Mouse (Mus musculus): ENCODE results near the gene Gm19345. TPM values are rescaled to one million over a fixed set of nuclear protein-coding genes. Genes with fewer than 3 reads are reported as not detected.

The Gm19345 gene
- polyA plus RNA-seq, 1 experiment from 2014 or later: not detected

DNA sequence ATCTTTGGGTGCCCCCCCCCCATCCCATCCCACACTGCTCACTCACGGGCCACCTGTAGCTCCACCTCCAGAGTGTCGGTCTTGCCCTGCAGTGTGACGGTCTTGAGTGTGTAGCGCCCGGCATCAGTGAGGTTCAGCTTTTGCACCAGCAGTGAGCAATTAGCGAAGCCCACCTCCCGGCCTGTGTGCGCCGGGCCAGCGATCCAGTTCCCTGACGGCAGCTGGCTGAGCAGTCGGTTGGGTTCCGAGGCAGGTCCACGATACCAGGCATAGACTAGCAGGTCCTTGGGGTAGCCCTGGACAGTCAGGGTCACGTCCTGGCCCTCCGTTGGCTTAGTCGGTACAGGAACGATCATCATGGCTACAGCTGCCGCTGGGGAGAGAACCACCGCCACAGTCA, 1.7 kb downstream of the Gm19345 start:
- 88% methylated on average over 20 of the region's 20 CpGs for WGBS
- H3K4me1 ChIP-seq (ENCODE audit: control insufficient read depth, insufficient read depth, low read length): no peaks in the 10 kb centered on the region
- peaks cover 11% of the 10 kb centered on the region; the same call in 1 of the 2 replicates for H3K27me3 ChIP-seq (ENCODE audit: control insufficient read depth, insufficient read depth, low read length)
- H3K27ac ChIP-seq (replicated peaks; ENCODE audit: low read depth, low read length): no peak overlapping the region
- H3K4me2 ChIP-seq (ENCODE audit: low read depth, severe bottlenecking): no peak overlapping the region
- no peak overlapping the region for H3K9ac ChIP-seq (ENCODE audit: low read length)
- no peaks in the 10 kb centered on the region for H3K9me3 ChIP-seq (ENCODE audit: control insufficient read depth, low read length)
- H3K36me3 ChIP-seq (ENCODE audit: control insufficient read depth, insufficient read depth, low read length): no peaks in the 10 kb centered on the region
- H3K4me3 ChIP-seq (ENCODE audit: low read depth, low read length): no peak overlapping the region
- ATAC-seq (ENCODE audit: insufficient number of reproducible peaks, low FRiP score, low TSS enrichment, low read depth): no peak
- DNase-seq (ENCODE audit: low spot score): no peak

DNA sequence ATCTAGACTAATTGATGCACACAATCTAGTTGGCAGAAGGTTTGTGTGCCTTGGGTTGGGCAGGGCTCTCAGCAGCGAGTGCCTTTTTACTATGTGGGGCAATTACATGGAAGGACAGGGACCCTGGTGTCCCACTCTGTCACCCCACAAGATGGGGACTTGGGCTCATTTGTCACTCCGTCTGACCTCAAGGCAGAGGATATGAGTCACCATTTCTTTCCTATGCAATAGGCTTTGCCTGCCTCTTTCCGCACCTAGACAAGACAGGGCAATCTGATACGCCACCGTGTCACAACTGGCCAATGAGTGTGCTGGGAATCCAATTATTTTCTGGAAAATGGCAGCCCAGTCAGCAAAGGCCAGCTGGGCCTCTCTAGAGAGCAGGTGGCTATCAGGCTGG, 3.9 kb downstream of the Gm19345 start:
- H3K9ac ChIP-seq (ENCODE audit: low read length): no peak overlapping the region
- WGBS: 90% methylated on average over 5 of the region's 5 CpGs
- H3K9me3 ChIP-seq (ENCODE audit: control insufficient read depth, low read length): no peaks in the 10 kb centered on the region
- ATAC-seq (ENCODE audit: insufficient number of reproducible peaks, low FRiP score, low TSS enrichment, low read depth) (no peak), DNase-seq (ENCODE audit: low spot score) (no peak)
- H3K4me3 ChIP-seq (ENCODE audit: low read depth, low read length): no peak overlapping the region
- no peak overlapping the region for H3K4me2 ChIP-seq (ENCODE audit: low read depth, severe bottlenecking)
- no peaks in the 10 kb centered on the region for H3K36me3 ChIP-seq (ENCODE audit: control insufficient read depth, insufficient read depth, low read length)
- peaks cover 11% of the 10 kb centered on the region; the same call in 1 of the 2 replicates for H3K27me3 ChIP-seq (ENCODE audit: control insufficient read depth, insufficient read depth, low read length)
- no peak overlapping the region for H3K27ac ChIP-seq (replicated peaks; ENCODE audit: low read depth, low read length)
- H3K4me1 ChIP-seq (ENCODE audit: control insufficient read depth, insufficient read depth, low read length): no peaks in the 10 kb centered on the region

DNA sequence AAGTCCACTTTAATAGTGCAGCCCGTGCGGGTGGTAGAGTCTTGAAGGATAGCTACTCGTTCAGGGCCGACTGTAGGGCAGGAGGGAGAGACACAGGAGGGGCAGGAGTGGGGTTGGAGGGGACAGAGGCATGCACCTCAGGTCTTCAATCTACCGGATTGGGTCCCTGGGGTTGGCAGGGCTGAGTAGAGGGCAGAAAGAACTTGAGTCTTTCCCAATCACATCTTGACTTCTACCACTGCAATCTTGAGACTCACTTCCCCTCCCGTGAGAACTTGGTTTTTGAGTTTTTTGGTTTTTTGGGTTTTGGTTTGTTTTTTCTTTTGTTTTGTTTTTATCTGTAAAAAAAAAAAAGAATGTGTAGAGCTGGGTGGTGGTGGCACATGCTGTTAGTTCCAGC, 4.5 kb downstream of the Gm19345 start:
- WGBS: 85% methylated on average over 6 of the region's 6 CpGs
- Histone ChIP-seq H3K27me3 (ENCODE audit: control insufficient read depth, insufficient read depth, low read length) (peaks cover 8% of the 10 kb centered on the region; the same call in 1 of the 2 replicates), H3K4me2 (ENCODE audit: low read depth, severe bottlenecking) (no peak overlapping the region), H3K4me3 (ENCODE audit: low read depth, low read length) (no peak overlapping the region), H3K27ac (replicated peaks; ENCODE audit: low read depth, low read length) (no peak overlapping the region), H3K36me3 (ENCODE audit: control insufficient read depth, insufficient read depth, low read length) (no peaks in the 10 kb centered on the region), H3K9me3 (ENCODE audit: control insufficient read depth, low read length) (no peaks in the 10 kb centered on the region), H3K4me1 (ENCODE audit: control insufficient read depth, insufficient read depth, low read length) (no peaks in the 10 kb centered on the region), H3K9ac (ENCODE audit: low read length) (no peak overlapping the region)
- no peak for DNase-seq (ENCODE audit: low spot score)
- no peak for ATAC-seq (ENCODE audit: insufficient number of reproducible peaks, low FRiP score, low TSS enrichment, low read depth)

DNA sequence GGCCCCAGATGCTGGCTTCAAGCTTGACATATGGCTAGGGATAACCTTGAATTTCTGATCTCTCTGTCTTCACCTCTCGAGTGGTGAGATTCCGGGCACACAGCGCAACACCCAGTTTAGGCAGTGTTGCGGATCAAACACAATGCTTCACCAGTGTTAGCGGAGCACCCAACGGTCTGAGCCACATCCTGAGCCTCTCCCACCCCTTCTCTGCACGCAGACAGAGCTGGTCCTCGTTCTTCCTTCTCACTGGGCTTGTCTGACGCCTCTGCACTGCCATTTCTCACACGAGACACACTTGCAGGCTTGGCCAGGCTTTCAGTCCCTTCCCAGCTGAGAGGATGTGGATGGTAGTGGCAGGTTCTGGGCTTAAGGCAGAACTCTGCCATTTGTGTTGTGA, 7.9 kb downstream of the Gm19345 start:
- H3K4me2 ChIP-seq (ENCODE audit: low read depth, severe bottlenecking): no peak overlapping the region
- no peaks in the 10 kb centered on the region for H3K4me1 ChIP-seq (ENCODE audit: control insufficient read depth, insufficient read depth, low read length)
- ATAC-seq (ENCODE audit: insufficient number of reproducible peaks, low FRiP score, low TSS enrichment, low read depth): no peak
- H3K9me3 ChIP-seq (ENCODE audit: control insufficient read depth, low read length): no peaks in the 10 kb centered on the region
- H3K9ac ChIP-seq (ENCODE audit: low read length): no peak overlapping the region
- DNase-seq (ENCODE audit: low spot score): no peak
- H3K27ac ChIP-seq (replicated peaks; ENCODE audit: low read depth, low read length): no peak overlapping the region
- 0 out of 2 replicates have a peak, but pooled peaks cover 2% of the 10 kb centered on the region for H3K27me3 ChIP-seq (ENCODE audit: control insufficient read depth, insufficient read depth, low read length)
- H3K36me3 ChIP-seq (ENCODE audit: control insufficient read depth, insufficient read depth, low read length): no peaks in the 10 kb centered on the region
- WGBS: 68% methylated on average over 10 of the region's 10 CpGs
- H3K4me3 ChIP-seq (ENCODE audit: low read depth, low read length): no peak overlapping the region

DNA sequence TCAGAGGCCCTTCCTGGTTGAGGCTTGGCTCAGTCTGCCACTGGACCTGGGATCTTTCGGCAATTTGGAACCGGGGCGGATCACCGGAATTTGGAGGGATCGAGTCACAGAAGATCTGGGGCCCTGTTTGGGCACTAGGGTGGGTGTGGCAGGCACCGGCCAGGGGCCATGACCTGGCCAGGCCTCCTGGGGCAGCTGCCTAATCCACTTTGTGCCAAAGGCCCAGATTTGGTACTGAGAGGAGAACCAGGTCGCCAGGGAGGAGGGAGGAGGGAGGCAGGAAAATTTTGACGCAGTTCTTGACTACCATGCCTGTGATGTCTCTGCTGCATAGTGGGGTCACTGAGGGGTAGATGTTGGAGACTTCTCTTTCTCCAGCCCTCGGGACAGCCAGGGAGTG, 9.4 kb downstream of the Gm19345 start, which contains the start of gene Ceacam16:
TSS of gene Ceacam16 (minus strand) at position 101 of the 400 bp plus-strand sequence.
- H3K4me2 ChIP-seq (ENCODE audit: low read depth, severe bottlenecking): no peak within 1 kb of the TSS
- H3K36me3 ChIP-seq (ENCODE audit: control insufficient read depth, insufficient read depth, low read length): no peaks in the 10 kb centered on the region
- H3K27me3 ChIP-seq (ENCODE audit: control insufficient read depth, insufficient read depth, low read length): 0 out of 2 replicates have a peak, but pooled peaks cover 2% of the 10 kb centered on the region
- no peak for DNase-seq (ENCODE audit: low spot score)
- no peak for ATAC-seq (ENCODE audit: insufficient number of reproducible peaks, low FRiP score, low TSS enrichment, low read depth)
- 79% methylated on average over 9 of the region's 9 CpGs for WGBS
- H3K4me1 ChIP-seq (ENCODE audit: control insufficient read depth, insufficient read depth, low read length): no peaks in the 10 kb centered on the region
- H3K4me3 ChIP-seq (ENCODE audit: low read depth, low read length): no peak within 1 kb of the TSS
- no peak within 1 kb of the TSS for H3K27ac ChIP-seq (replicated peaks; ENCODE audit: low read depth, low read length)
- H3K9me3 ChIP-seq (ENCODE audit: control insufficient read depth, low read length): no peaks in the 10 kb centered on the region
- no peak within 1 kb of the TSS for H3K9ac ChIP-seq (ENCODE audit: low read length)

DNA sequence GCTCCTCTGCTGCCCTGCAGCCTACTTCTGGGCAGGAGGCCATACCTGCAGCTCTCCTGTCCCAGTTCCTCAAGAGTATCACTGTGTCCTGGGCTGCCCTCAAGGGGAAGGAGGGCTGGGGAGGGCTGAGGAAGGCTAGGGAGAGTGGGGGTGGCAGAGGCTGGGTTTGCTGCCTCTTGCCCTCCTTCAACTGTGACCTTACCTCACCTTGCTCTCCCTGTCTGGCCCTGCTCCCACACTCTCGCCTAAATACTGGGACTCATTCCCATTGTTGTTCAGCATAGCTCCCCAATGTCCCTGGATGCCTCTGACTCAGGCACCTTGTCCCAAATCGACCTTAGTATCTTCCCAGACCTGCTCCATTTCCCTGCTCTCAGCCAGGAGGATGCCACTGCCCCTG, 12.4 kb downstream of the Gm19345 start:
- Histone ChIP-seq H3K9me3 (ENCODE audit: control insufficient read depth, low read length) (no peaks in the 10 kb centered on the region), H3K36me3 (ENCODE audit: control insufficient read depth, insufficient read depth, low read length) (no peaks in the 10 kb centered on the region), H3K27me3 (ENCODE audit: control insufficient read depth, insufficient read depth, low read length) (no peaks in the 10 kb centered on the region), H3K9ac (ENCODE audit: low read length) (no peak overlapping the region), H3K4me3 (ENCODE audit: low read depth, low read length) (no peak overlapping the region), H3K4me1 (ENCODE audit: control insufficient read depth, insufficient read depth, low read length) (no peaks in the 10 kb centered on the region), H3K4me2 (ENCODE audit: low read depth, severe bottlenecking) (no peak overlapping the region), H3K27ac (replicated peaks; ENCODE audit: low read depth, low read length) (no peak overlapping the region)
- no peak for DNase-seq (ENCODE audit: low spot score)
- WGBS: 45% methylated on average over 2 of the region's 2 CpGs
- ATAC-seq (ENCODE audit: insufficient number of reproducible peaks, low FRiP score, low TSS enrichment, low read depth): no peak

DNA sequence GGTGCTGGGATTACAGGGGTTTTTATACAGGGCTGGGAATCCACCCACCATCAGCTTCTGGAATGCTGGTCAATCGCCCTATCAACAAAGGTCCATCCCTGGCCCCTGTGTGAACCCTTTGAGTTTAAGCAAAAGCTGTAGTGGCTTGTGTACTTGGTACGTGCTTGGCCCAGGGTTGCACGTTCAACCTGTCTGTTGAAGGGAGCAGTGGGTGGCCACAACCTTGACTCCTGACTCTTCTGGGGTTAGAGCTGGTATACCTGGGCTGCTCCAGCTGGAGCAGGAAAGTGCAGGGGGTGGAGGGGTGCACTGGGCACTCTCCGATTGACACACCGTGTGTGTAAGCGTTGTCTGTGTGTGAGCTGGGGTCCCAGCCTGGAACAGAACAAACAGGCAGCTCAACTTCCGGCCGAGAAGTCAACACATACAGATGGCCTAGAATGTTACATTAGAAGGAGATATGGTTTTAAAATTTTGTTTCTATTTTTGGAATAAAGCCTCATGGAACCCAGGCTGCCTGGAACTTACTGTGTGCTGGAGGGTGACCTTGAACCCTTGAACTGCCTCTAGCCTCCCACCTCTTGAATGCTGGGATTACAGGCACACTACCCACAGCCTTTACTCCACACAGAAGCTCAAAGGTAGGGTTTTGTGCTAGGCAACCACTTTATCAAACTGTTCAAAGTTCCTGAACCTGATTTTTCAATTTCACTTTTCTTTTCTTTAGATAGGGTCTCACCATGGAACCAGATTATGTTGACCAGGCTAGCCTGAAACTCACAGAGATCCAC, 13.6 kb downstream of the Gm19345 start:
- WGBS: 81% methylated on average over 8 of the region's 8 CpGs
- Histone ChIP-seq H3K9me3 (ENCODE audit: control insufficient read depth, low read length) (no peaks in the 10 kb centered on the region), H3K4me1 (ENCODE audit: control insufficient read depth, insufficient read depth, low read length) (no peaks in the 10 kb centered on the region), H3K4me2 (ENCODE audit: low read depth, severe bottlenecking) (no peak overlapping the region), H3K27ac (replicated peaks; ENCODE audit: low read depth, low read length) (no peak overlapping the region), H3K27me3 (ENCODE audit: control insufficient read depth, insufficient read depth, low read length) (no peaks in the 10 kb centered on the region), H3K4me3 (ENCODE audit: low read depth, low read length) (no peak overlapping the region), H3K9ac (ENCODE audit: low read length) (no peak overlapping the region), H3K36me3 (ENCODE audit: control insufficient read depth, insufficient read depth, low read length) (no peaks in the 10 kb centered on the region)
- ATAC-seq (ENCODE audit: insufficient number of reproducible peaks, low FRiP score, low TSS enrichment, low read depth): no peak
- no peak for DNase-seq (ENCODE audit: low spot score)

DNA sequence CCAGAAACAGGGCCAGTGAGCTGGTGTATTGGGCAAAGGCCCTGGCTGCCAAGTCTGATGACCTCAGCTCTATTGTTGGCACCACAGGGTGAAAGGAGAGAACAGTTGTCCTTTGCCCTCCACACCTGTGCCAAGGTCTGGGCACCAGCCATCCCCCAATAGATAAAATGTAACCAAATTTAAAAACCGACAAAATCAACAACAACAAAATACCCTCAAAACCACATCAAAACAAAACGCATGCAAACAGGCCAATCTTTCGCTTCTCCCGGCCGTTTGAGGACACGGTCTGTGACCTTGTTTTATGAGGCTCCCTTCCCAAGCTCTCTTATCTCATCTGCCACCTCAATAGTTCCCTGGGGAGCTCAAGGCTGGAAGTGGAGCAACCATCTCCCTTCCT, 14.7 kb downstream of the Gm19345 start:
- WGBS: 90% methylated on average over 6 of the region's 6 CpGs
- Histone ChIP-seq H3K9ac (ENCODE audit: low read length) (no peak overlapping the region), H3K27me3 (ENCODE audit: control insufficient read depth, insufficient read depth, low read length) (no peaks in the 10 kb centered on the region), H3K9me3 (ENCODE audit: control insufficient read depth, low read length) (no peaks in the 10 kb centered on the region), H3K4me1 (ENCODE audit: control insufficient read depth, insufficient read depth, low read length) (no peaks in the 10 kb centered on the region), H3K27ac (replicated peaks; ENCODE audit: low read depth, low read length) (no peak overlapping the region), H3K4me2 (ENCODE audit: low read depth, severe bottlenecking) (no peak overlapping the region), H3K4me3 (ENCODE audit: low read depth, low read length) (no peak overlapping the region), H3K36me3 (ENCODE audit: control insufficient read depth, insufficient read depth, low read length) (no peaks in the 10 kb centered on the region)
- ATAC-seq (ENCODE audit: insufficient number of reproducible peaks, low FRiP score, low TSS enrichment, low read depth) (no peak), DNase-seq (ENCODE audit: low spot score) (no peak)

All from limb, embryonic 11.5 days (tissue).